Mouse (Mus musculus) right cerebral cortex, postnatal 36 days (tissue): ENCODE measurements at regions not wholly inside any gene's neighbourhood (a gene's known extent, or its start where the extent isn't known, plus 50 kb on each side); places are given as distances from the start of the nearest gene placed in this dataset.
A peak's percentile ranks its signal among the peaks of the same experiment; 100 is the strongest.

Source experiments
- DNase-seq, 2 experiments: peaks; one replicate each; pipeline ENCODE4 v3.0.0; 2022; ENCODE audit warnings: low spot score in 2 of 2, mixed read lengths in 1 of 2

DNA sequence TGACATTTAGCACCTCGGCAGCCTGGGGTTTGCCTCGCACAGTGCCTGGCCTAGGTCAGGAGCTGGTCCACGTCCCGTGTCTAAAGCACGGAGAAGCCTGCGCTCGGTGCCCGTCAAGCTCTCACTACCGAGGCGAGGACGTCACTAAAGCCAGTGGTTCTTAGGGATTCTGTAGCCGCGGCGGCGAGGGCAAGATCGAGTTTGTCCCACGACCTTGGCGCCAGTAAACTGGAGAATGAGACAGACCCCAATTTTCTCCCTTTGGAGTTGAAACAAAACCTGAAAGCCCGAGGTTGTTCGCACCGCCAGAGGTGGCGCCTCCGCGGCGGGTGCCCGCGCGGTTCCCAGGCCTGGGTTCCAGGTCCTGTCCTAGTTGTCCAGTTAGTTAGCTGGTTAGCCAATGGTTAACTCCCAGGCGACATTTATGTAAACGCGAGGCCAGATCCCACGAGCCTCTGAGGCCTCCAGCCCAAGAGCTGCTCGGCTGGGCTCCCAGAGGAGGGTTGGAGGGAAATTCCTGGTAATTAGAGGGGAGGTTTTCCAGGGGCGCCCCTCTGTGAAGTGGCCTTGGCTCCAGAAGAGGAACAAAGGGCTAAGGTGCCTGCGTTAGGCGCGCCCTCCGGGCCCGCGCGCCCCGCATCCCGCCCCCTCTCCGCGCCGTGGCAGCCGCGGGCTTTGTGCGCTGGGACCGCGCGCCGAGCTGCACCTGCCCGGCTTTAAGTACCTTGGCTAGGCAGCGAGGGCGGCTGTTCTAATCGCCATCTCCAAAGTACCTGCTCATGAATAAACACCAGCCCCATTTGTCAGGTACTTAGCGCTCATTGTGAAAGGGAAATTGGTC, 74.0 kb downstream of the Rhcg start:
- no peak for DNase-seq

DNA sequence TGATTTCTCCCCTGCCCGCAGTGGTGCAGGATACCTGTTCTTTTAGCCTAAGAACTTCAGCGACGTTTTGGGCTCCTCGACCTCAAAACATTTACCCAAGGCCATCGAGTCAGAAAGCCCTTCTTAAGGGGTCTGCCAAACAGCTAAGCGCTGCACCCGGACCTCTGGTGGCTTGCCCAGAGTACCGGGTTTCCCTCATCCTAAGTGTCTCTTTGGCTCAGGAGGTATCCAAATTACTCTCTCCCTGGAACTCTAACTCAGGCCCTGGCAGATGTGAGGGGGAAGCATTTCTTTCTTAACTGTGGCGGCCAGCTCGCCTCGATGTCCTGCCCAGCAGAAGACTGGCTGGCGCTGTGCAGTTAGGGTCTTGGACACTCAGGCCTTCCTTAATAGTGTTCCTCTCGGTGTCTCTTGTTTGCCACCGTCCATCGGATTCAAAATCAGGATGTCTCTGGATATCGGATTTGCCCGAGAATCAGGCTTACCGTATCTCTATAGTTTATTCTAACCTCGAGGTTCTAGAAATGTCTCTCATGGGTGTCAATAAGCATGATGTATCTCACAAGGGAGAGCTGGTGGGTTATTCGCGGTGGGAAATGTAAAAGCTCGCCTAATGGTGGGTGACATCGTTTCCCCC, 75.0 kb downstream of the Rhcg start:
- no peak for DNase-seq

DNA sequence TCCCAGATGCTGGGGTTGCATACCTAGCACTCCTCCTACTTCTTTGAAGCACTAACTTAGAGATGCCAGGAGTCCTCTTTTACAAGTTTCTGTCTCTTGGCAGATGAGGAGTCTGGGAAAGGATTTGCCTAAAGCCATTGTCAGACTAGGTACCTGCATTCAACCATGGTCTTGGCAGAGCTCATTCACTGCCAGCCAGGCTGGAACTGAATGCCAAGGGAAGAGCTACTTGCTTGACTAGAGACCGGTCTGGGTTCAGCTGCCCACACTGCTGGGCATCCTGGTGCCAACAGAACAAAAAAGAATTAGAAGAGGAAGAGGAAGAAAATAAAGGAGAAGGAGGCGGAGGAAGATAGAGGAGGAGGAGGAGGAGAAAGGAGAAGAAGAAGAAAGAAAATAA, 74.1 kb upstream of the Polg start:
- DNase-seq: no peak

DNA sequence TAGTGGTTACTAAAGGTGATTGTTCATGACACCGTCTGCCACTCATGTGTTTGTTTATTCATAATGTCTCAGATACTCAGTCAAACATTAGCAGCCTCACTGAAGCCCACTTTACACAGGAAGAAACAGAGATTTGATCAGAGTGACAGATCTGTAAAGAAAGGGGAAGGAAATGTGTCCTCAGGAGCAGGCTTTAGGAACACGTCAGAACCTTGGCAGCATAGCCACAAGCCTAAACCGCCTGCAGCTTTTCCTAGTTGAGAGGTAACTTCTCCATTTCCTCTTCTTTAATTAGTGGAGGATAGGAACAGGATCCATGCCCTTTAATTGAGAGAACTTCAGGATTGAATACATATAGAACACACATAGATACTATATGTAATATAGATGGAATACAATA, 73.3 kb upstream of the Polg start:
- DNase-seq: no peak

DNA sequence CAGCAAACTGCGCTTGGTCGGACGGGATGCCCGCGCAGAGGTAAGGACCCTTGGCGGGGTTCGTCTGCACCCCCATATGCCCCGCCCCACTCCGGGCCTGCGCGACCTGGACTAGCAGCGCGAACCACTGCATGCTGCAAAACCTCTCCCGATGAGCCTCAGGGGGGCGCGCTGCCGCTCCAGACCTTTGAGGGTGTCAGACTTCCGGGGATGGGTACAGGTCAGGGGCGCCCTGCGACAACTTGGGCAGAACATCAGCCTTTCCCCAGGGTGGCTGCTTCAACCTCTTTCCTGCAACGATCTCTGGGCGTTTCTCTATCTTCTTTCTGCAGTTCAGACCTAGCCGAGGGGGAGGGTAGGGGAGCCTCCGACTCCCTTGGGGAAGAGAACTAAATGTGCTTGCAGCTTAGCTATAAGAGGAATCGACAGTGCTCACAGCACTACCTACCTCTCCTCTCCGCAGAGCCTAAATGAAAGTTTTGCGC, 70.0 kb upstream of the Polg start:
- DNase-seq: peak in 1 of 2 experiments; percentile 65

DNA sequence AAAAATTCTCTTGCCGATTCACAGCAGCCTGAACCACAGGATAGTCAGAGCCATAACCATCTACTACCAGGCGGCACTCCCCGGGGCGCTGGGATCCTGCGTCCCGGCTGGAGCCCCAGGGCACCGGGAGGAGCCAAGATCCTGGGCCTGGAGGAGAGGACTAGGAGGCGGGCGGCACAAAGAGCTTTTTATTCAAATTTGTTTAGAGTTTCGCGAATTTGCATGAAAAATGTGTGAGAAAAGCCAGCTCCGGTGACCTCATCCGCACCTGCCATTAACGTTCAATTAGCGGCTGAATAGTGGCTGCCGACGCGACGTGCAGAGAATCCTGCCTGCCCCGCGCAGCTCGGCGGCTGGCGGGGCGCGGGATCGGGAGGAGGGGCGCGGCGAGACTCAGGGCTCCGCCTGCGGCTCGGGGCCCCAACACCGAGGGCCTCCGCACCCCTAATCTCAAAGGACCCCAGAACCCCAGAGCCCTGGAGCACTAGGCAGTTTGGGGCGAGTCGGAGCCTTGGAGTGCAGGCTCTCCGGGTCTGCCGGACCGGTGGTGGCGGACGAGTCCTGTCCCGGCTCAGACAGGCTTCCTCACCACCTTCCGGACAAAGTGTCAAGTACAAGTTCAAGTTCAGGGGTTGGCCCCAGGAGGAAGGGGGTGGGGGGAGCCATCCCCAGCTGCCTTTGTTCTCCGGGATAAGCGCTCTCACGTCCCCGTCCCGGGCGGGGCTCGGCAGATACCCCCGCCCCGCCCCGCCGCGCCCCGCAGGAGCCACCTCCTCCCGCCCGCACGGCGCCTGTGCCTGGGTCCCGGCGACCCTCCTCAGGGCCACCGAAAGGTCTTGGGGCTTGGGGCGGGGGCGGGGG, 69.3 kb upstream of the Polg start:
- peak in 1 of 2 experiments; percentile 61 for DNase-seq

DNA sequence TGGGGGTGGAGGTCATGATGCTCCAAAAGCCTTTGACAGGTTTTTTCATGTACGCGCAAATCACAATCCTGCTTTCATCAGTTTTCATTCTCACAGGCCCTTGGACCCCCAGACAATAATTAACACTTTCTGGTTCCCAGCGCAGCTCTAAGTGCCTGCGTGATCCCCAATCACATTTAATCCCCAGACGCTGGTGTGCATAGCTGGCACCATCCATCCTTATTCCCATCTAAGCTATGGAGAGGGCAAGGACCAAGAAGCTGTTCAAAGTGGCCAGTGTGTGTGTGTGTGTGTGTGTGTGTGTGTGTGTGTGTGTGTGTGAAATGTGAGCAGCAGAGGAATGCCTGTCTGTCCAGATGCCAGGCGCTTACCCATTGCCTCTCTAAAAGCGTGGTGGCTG, 68.7 kb upstream of the Polg start:
- DNase-seq: no peak

DNA sequence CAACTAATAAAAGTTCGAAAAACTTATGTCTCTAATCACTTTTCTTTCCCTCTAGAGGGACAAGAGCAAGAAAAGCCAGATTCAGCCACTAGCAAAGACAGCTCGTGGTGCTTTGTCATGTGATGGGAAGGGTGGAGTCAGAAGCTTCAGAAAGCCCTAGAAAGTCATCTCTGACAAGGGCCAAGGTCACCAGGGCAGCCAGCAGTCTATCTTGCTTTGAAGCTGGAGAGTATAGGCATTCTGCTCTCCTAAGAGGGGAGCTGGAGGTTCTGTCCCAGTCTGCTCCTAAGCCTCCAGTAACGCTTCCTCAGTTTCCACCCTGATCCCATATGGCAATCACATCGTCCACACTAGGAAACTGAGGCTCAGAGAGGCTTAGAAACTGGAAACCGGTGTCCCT, 68.2 kb upstream of the Polg start:
- DNase-seq: no peak

DNA sequence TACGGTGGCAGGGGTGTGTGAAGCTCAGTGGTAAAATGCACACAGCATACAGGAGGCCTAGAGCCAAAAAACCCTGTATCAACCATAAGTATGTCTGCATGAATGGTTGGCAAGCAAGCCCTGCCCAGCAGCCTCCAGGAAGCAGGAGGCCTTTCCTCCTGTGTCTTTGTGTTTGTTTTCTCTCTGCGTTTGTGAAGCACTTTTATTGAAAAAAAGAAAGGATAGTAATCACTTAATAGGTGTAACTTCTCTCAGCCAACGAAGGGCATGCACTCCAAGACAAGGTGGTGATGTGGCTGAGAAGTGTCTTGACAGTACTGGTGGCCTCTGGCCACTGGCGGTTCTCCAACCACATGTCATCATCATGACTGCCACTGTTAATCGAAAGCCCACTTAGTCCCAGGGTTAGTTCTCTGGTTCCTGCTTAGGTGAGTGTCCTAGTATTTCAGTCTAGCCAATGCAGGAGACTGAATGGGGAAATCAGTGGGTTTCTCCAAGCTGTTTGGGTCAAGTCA, 66.5 kb upstream of the Polg start:
- no peak for DNase-seq

DNA sequence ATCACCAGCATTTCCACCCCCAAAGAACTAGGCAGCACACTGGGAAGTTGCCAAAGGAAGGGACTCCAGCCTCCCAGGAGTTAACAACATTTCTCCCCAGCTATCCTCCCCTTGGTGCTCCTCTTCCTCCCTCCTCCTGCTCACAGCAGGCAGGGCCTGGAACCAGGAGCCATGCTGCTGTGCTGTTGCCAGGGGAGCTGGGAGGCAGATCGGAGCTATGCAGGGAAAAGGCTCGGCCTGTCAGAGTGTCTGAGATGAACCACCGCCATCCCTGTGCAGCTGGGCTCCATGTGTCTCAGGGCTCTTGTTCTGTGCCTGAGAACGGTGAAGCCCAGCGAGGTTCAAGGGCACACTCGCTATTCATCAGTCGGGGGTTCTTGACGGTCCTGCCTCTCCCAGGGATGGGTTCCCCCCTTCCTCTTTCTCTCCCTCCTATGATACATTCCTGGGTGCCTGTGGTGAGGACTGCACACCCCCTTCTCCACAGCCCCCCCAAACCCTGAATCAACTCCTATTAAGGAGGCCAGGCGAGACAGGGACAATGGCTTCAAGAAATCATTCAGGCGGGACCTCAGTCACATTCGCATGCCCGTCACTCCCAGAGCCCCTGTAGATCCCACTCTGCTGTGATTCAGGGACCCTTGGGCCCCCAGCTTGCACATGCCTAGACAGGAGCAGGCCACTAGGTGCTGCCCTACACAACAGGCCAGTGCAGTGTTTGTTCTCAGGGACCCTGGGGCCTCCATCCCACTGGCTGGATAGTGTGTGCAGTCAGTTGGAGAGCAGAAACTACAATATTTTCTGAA, 65.6 kb upstream of the Polg start:
- DNase-seq: peak in 1 of 2 experiments; percentile 49

DNA sequence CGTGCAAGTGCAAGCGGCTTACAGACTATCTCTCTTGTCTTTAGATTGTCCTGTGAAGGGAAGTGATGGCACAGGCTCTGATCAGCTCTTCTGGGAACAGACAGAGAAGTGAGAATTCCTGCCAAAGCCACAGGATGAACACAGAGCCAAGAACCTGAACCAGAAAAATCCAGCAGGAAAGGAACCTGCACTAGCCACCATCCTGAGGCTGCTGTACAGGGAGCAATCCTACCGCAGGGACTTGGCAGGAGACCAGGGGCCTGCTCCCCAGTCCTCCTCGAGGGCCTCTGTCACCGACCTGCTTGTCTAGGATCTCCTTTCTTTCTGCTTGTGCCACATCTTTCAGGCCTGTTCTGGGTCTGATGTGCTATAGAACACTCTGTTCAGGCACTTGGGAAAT, 65.0 kb upstream of the Polg start:
- DNase-seq: no peak

DNA sequence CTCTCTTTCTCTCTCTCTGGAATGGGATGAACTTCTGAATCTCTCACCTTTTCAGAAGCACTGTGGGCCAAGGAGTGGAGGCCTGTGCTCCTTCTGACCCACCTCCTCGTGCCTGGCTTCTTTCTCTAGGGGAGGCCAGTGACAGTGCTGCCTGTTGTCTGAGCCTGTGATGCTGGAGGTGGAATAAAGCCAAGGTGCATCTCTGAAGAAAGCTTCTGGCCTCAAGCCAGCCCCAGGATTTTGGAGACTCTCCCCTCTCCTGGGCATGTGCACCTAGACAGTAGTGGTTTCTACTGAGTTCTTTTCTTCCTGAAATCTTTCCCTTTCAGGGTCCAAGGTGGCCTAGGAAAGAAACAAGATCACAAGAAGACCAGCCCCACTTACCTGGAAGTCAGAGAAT, 63.3 kb upstream of the Polg start:
- no peak for DNase-seq

DNA sequence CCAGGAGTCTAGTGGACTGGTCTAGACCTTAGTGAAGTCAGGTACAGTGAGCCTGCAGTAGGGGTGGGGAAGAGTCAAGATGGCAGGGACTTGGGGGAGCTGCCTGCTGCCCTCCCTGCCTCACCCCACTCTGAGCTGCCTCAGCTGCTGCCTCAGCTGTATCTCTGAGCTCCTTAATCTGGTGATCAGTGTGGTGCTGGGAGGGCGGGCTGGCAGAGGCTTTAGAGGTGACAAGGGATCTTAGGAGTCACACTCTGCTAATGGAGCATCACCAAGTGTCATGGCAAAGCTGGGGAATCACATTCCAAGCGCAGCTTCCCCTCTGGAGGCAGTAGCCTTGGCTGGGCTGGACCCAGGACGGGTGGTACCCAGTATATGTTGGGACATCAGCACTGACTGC, 61.8 kb upstream of the Polg start:
- DNase-seq: no peak

DNA sequence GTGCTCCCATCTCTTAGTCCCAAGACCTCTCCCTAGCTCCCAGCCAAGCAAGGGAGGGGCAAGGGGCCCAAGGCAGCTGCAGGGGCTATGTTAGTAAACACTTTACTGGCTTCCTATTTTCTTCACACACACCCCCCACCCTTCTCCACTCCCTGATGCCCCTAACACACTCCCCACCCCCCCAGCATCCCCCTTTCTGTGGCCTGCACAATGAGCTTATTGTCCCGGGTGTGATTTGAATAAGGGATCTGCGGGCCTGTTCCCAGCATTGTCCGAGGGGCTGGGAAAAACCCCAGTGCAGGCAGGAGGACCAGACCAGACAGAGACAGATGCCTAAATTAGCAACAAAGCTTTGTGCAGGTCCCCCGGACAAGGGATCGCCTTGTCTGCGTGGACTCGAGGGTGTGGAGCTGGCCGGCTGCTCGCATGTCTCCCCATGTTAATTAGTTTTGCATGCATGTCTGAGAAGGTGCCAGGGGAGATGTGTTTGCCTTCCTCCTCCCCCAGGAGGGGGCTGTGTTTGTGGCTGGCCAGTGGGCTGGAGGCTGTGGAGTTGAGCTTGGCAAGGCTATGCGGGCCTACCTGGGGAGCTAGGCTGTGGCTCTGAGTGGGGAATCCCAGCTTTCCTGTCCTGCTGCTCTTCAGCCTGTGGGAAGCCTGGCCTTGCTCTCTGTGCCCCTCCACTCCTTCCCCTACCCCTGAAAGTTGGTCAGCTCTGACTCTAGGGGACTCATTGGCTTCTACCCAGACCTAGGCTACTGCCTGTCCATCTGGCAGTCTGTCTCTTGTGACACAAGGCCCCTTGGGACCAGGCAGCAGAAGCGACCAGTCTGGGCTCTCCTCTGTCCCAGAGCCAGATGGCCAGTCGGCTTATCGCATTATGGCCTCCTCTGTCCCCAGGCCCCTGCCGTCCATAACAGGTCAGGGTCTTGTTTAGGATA, 59.8 kb upstream of the Polg start:
- DNase-seq: no peak

DNA sequence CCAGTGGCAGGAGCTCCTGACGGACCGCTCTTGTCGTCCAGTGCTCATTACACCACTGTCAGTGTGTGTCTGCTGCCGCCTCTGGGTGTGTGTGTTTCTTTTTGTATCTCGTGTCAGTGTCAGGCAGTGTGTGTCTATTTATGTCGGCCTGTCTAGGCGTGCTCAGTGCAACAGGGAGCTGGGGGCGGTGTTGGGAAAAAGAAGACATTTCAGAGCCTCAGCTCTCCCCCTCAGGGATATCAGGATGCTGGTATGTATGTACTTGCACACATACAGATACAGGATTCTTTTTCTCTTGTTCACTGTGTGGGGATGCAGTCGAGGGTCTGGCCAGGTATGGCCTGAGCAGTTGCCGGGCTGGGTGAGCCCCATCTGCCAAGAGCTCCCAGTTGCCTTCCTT, 58.8 kb upstream of the Polg start:
- peak; percentile 79 to 89 for DNase-seq

DNA sequence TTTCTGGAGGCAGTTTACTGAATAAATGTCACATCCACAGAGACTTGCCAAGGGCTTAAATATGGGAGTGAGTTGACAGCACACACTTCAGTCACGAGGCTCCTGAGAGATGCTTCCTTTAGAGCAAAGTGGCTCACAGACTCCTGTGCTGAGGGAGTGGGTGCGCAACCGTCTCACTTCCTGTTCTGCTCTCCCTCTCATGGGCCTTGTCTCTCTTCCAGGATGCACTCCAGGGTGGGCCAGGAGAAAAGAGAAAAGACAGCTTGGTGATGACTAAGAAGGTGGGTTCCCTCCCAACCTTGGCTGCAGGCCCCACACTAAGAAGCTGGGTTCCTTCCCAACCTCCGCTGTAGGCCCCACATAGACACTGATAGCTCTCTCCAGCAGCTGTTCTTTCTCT, 57.5 kb upstream of the Polg start:
- peak; percentile 74 to 87 for DNase-seq

DNA sequence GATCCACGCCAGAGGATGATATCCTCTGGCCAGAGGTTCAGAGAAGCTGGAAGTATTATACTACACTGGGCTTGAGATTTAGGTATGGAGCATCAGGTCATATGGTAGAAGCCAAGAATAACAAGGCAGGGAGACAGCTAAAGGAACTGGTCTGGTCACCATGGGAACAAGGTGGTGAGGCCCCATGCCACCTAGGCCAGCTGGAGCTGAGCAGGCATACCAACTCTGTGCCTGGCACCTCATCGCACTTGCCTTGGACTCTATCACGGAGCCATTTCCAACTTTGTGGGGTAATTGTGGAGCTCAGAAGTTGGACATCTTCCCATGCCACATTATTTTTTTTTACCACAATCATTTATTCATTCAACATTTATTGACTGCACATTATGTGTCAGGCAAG, 55.9 kb upstream of the Polg start:
- DNase-seq: no peak

DNA sequence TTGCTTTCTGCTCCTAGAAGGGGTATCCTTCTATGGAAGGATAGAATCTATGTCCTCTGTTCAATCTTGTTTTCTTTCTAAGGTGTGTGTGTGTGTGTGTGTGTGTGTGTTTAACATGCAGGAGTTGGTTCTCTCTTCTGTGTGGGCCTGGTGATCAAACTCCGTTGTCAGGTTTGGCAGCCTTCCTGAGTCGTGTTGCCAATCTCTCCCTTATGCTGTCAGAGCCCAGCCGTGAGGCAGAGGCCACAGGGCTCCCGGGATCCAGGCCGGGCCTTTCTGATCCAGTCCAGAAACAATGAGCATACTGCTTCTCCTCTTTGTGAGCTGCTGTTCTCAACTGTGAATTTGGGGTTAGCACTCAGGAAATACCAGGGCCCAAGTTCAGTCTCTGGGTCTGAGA, 55.1 kb upstream of the Polg start:
- no peak for DNase-seq

DNA sequence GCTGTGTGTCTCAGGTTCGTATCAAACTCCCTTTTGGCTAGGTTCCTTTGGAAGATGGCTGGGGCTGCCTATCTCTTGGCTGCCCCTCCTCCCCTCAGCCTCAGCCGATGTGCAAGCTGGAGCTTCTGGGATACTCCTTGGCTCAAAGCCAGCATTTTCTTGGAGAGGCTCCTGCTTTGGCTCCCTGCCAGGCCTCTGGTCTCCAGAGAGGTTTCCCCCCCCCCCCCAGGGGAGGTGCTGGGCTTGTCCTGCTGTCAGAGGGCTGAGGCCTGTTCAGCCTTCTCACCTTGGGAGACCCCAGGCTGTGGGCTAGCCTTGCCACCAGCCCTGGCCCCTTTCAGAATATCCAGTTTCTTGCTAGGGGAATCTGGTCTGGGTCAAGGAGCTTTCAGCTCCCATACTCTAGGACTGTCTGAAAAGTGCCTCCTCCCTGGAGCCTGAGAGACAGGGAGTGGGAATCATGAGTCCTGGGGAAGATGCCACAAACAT, 54.1 kb upstream of the Polg start:
- DNase-seq: peak in 1 of 2 experiments; percentile 71

DNA sequence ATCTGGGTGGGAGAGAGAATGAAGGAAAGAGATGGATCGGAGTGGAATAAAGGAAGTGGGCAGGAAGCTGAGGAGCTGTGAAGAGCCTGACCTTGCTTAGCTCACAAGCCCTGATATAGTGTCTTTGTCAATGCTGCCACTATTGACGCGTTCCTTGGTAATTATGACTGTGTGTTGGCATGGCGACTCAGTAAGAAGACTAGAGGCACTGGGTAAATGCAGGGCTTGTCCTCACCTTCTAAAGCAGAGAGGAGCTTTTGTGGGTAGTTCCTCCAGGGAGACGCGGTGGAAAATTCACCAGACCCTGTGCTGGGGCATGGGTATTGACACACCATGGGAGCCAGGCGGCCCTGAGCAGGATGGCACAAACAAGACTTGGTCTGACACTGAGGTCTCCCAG, 52.8 kb upstream of the Polg start:
- DNase-seq: no peak
